Mouse (Mus musculus): ENCODE data around the gene Fam120c. TPM values are rescaled to one million over a fixed set of nuclear protein-coding genes. Genes with fewer than 3 reads are reported as not detected.
"Not testable (repeated sequence)": the region's sequence is repeated elsewhere in the genome, so short reads cannot be mapped to it uniquely, and the experiment has no call there.

The Fam120c gene
- polyA plus RNA-seq, 1 experiment from 2014 or later, result 0.91 TPM

DNA sequence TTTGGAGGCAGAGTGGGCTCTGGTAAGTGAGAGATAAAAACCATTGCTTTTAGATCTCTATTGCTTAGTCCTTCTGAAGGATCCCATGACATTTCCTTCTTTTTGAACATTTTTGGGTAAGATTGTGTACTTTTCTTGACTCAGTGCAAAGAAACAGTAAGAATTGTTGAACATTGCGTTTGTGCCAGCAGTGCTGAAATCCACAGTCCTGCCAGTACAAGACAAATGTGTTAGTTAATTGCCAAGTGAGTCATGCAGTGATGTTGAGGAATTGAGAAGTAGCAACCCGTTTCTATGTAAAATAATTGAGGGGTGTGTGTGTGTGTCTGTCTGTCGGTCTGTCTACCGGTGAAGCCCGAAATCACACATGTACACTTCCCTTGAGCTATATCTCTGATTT is 5.3 kb downstream of the Fam120c start:
- Histone ChIP-seq H3K27me3 (ENCODE audit: control insufficient read depth, insufficient read depth, low read depth, low read length) (no peaks in the 10 kb centered on the region; the same call in 1 of the 2 replicates), H3K4me3 (ENCODE audit: low read depth, low read length) (no peak overlapping the region), H3K27ac (ENCODE audit: low read length) (no peak overlapping the region), H3K4me1 (ENCODE audit: control insufficient read depth, low read depth, low read length) (no peaks in the 10 kb centered on the region; the same call in 1 of the 2 replicates), H3K4me2 (ENCODE audit: low read depth, low read length) (no peak overlapping the region), H3K9ac (ENCODE audit: low read depth, low read length) (no peak overlapping the region), H3K9me3 (replicated peaks; ENCODE audit: control insufficient read depth, low read length) (no peaks in the 10 kb centered on the region), H3K36me3 (ENCODE audit: control insufficient read depth, insufficient read depth) (no peaks in the 10 kb centered on the region)
- 79% methylated on average over 5 of the region's 5 CpGs for WGBS (ENCODE audit: insufficient replicate concordance)
- no peak for ATAC-seq (ENCODE audit: low read depth)

DNA sequence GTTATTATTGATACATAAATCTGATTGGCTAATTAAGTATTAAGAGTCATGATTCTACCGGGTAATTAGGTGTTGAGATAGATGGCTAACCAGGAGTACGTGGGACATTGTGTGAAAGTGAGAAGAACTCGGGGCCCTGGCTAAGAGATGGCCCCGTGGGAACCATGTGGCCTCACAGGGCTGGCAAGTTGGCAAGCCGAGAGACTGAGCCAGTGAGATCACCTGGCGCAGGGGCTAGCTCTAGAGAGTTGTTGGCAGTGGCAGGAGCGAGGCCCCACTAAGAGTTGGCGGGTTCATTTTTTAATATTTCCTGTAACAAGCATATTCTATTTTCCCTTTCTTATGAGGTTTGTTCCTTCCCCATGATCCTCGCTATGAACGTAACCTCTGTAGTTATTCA is 74.8 kb downstream of the Fam120c start:
- WGBS (ENCODE audit: insufficient replicate concordance), result 71% methylated on average over 10 of the region's 10 CpGs
- Histone ChIP-seq H3K27ac (ENCODE audit: low read length) (no peak overlapping the region), H3K9ac (ENCODE audit: low read depth, low read length) (no peak overlapping the region), H3K4me3 (ENCODE audit: low read depth, low read length) (no peak overlapping the region), H3K4me2 (ENCODE audit: low read depth, low read length) (no peak overlapping the region), H3K4me1 (ENCODE audit: control insufficient read depth, low read depth, low read length) (no peaks in the 10 kb centered on the region), H3K36me3 (ENCODE audit: control insufficient read depth, insufficient read depth) (no peaks in the 10 kb centered on the region), H3K27me3 (ENCODE audit: control insufficient read depth, insufficient read depth, low read depth, low read length) (no peaks in the 10 kb centered on the region), H3K9me3 (replicated peaks; ENCODE audit: control insufficient read depth, low read length) (no peaks in the 10 kb centered on the region)
- ATAC-seq (ENCODE audit: low read depth), result no peak

DNA sequence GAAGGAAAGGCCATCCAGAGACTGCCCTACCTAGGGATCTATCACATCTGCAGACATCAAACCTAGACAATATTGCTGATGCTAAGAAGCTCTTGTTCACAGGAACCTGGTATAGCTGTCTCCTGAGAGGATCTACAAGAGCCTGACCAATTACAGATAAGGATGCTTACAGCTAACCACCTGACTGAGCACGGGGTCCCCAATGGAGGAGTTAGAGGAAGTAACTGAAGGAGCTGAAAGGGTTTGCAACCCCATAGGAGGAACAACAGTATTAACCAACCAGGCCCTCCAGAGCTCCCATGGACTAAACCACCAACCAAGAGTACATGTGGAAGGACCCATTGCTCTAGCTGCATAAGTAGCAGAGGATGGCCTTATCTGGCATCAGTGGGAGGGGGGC is 76.8 kb downstream of the Fam120c start:
- Histone ChIP-seq H3K27ac (ENCODE audit: low read length) (no peak overlapping the region), H3K9ac (ENCODE audit: low read depth, low read length) (no peak overlapping the region), H3K4me2 (ENCODE audit: low read depth, low read length) (no peak overlapping the region), H3K4me1 (ENCODE audit: control insufficient read depth, low read depth, low read length) (no peaks in the 10 kb centered on the region), H3K36me3 (ENCODE audit: control insufficient read depth, insufficient read depth) (no peaks in the 10 kb centered on the region), H3K4me3 (ENCODE audit: low read depth, low read length) (no peak overlapping the region), H3K27me3 (ENCODE audit: control insufficient read depth, insufficient read depth, low read depth, low read length) (no peaks in the 10 kb centered on the region), H3K9me3 (replicated peaks; ENCODE audit: control insufficient read depth, low read length) (no peaks in the 10 kb centered on the region)
- WGBS (ENCODE audit: insufficient replicate concordance), result 44% methylated on average over 1 of the region's 1 CpGs
- no peak for ATAC-seq (ENCODE audit: low read depth)

DNA sequence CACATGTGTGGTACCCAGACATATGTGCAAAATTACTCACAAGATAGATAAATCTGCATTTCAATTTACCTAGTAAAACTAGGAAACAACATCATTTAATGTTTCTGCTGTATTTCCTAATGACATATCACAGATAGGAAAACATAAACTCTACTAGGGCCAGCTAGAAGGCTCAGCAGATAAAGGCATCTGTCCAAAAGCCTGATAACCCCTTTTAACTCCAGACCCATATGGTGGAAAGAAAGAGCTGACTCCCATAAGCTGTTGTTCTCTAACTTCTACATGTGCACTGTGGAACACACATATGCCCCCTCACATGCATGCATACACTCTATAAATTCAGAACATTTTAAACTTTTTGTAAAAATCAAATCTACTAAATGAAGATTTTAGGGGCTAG is 99.7 kb downstream of the Fam120c start:
- Histone ChIP-seq H3K4me1 (ENCODE audit: control insufficient read depth, low read depth, low read length) (no peaks in the 10 kb centered on the region), H3K4me2 (ENCODE audit: low read depth, low read length) (no peak overlapping the region), H3K27ac (ENCODE audit: low read length) (no peak overlapping the region), H3K9me3 (replicated peaks; ENCODE audit: control insufficient read depth, low read length) (no peaks in the 10 kb centered on the region), H3K4me3 (ENCODE audit: low read depth, low read length) (no peak overlapping the region), H3K27me3 (ENCODE audit: control insufficient read depth, insufficient read depth, low read depth, low read length) (no peaks in the 10 kb centered on the region; the same call in 1 of the 2 replicates), H3K36me3 (ENCODE audit: control insufficient read depth, insufficient read depth) (no peaks in the 10 kb centered on the region), H3K9ac (ENCODE audit: low read depth, low read length) (no peak overlapping the region)
- ATAC-seq (ENCODE audit: low read depth), result no peak

DNA sequence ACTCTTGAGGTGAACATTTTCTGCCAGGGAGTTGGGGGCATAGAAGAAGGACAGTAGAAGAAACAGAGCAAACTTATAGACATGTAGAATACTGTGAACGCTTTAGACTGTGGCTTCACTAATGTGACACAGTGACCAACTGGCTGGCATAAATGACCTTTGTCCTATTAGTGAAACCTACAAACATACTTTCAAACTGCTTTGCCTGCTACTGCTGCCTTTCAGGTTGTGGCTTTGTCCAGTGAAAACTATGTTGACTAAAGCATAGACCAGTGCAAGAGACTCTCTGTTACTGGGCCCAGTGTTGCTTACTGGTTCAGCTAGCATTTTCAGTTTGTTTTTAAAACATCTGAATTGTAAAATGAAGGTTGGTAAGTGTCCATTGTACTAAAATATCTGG is 100.2 kb downstream of the Fam120c start:
- H3K4me1 ChIP-seq (ENCODE audit: control insufficient read depth, low read depth, low read length), result no peaks in the 10 kb centered on the region
- H3K9me3 ChIP-seq (replicated peaks; ENCODE audit: control insufficient read depth, low read length), result no peaks in the 10 kb centered on the region
- ATAC-seq (ENCODE audit: low read depth), result peak; percentile 41; the same call in 1 of the 2 replicates
- 77% methylated on average over 1 of the region's 1 CpGs for WGBS (ENCODE audit: insufficient replicate concordance)
- no peak overlapping the region for H3K4me3 ChIP-seq (ENCODE audit: low read depth, low read length)
- no peaks in the 10 kb centered on the region for H3K36me3 ChIP-seq (ENCODE audit: control insufficient read depth, insufficient read depth)
- no peak overlapping the region for H3K4me2 ChIP-seq (ENCODE audit: low read depth, low read length)
- no peak overlapping the region for H3K9ac ChIP-seq (ENCODE audit: low read depth, low read length)
- H3K27ac ChIP-seq (ENCODE audit: low read length), result no peak overlapping the region
- H3K27me3 ChIP-seq (ENCODE audit: control insufficient read depth, insufficient read depth, low read depth, low read length), result no peaks in the 10 kb centered on the region; the same call in 1 of the 2 replicates

DNA sequence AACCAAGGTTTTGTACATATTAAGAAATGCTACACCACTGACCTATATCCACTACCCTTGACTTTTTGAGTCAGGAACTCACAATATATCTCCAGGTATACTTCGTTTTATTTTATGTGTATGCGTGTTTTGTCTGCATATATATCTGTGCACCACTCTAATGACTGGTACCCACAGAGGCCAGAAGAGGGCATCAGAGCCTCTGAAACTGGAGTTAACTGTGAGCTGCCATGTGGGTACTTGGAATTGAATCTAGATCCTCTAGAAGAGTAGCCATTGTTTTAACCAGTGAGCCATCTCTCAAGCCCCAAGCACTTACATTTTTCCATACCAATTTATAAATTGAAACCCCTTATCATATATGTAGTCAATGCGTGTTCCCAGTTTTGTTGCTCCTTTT is 144.2 kb downstream of the Fam120c start:
- Histone ChIP-seq H3K4me1 (ENCODE audit: control insufficient read depth, low read depth, low read length) (no peaks in the 10 kb centered on the region), H3K4me3 (ENCODE audit: low read depth, low read length) (no peak overlapping the region), H3K9ac (ENCODE audit: low read depth, low read length) (no peak overlapping the region), H3K9me3 (replicated peaks; ENCODE audit: control insufficient read depth, low read length) (no peaks in the 10 kb centered on the region), H3K27me3 (ENCODE audit: control insufficient read depth, insufficient read depth, low read depth, low read length) (no peaks in the 10 kb centered on the region), H3K4me2 (ENCODE audit: low read depth, low read length) (no peak overlapping the region), H3K36me3 (ENCODE audit: control insufficient read depth, insufficient read depth) (no peaks in the 10 kb centered on the region), H3K27ac (ENCODE audit: low read length) (no peak overlapping the region)
- WGBS (ENCODE audit: insufficient replicate concordance), result 71% methylated on average over 3 of the region's 3 CpGs
- no peak for ATAC-seq (ENCODE audit: low read depth)

DNA sequence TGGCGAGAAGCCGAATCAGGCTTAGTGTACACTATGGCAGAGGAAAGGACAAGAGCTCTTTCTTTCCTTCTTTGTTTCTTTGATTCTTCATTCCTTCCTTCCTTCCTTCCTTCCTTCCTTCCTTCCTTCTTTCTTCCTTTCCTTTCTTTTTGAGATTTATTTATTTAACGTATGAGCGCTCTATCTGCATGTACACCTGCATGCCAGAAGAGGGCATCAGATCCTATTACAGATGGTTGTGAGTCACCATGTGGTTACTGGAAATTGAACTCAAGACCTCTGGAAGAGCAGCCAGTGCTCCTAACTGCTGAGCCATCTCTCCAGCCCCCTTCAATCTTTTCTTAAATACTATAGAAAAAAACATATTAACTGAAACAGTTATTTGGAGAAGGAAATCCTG is 149.3 kb downstream of the Fam120c start:
- ATAC-seq (ENCODE audit: low read depth); H3K4me3 ChIP-seq (ENCODE audit: low read depth, low read length); H3K4me2 ChIP-seq (ENCODE audit: low read depth, low read length); H3K36me3 ChIP-seq (ENCODE audit: control insufficient read depth, insufficient read depth); H3K27me3 ChIP-seq (ENCODE audit: control insufficient read depth, insufficient read depth, low read depth, low read length); H3K27ac ChIP-seq (ENCODE audit: low read length); H3K4me1 ChIP-seq (ENCODE audit: control insufficient read depth, low read depth, low read length); H3K9ac ChIP-seq (ENCODE audit: low read depth, low read length); H3K9me3 ChIP-seq (replicated peaks; ENCODE audit: control insufficient read depth, low read length): not testable (repeated sequence)
- WGBS (ENCODE audit: insufficient replicate concordance), result 74% methylated on average over 4 of the region's 4 CpGs

DNA sequence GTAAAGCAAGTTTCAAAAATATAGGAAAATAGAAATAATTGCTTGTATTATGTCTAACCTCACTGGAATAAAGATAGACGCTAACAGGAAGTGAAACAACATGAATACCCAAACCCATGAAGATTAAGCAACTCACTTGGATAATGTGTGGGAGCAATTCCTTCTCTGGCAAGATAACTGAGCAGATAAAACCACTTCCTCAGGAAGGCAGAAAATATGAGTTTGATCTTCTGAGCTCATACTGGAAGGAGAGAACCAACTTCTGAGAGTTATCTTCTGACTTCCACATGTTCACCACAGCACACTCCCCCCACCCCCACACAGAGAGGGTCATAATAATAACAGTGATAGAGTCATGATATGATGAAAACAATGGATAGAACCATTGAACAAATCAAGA is 152.6 kb downstream of the Fam120c start:
- no peaks in the 10 kb centered on the region for H3K27me3 ChIP-seq (ENCODE audit: control insufficient read depth, insufficient read depth, low read depth, low read length)
- H3K27ac ChIP-seq (ENCODE audit: low read length), result no peak overlapping the region
- H3K36me3 ChIP-seq (ENCODE audit: control insufficient read depth, insufficient read depth), result no peaks in the 10 kb centered on the region
- no peak overlapping the region for H3K4me3 ChIP-seq (ENCODE audit: low read depth, low read length)
- H3K9ac ChIP-seq (ENCODE audit: low read depth, low read length), result no peak overlapping the region
- H3K9me3 ChIP-seq (replicated peaks; ENCODE audit: control insufficient read depth, low read length), result no peaks in the 10 kb centered on the region
- ATAC-seq (ENCODE audit: low read depth), result no peak
- H3K4me2 ChIP-seq (ENCODE audit: low read depth, low read length), result no peak overlapping the region
- H3K4me1 ChIP-seq (ENCODE audit: control insufficient read depth, low read depth, low read length), result no peaks in the 10 kb centered on the region
- 22% methylated on average over 1 of the region's 1 CpGs for WGBS (ENCODE audit: insufficient replicate concordance)

DNA sequence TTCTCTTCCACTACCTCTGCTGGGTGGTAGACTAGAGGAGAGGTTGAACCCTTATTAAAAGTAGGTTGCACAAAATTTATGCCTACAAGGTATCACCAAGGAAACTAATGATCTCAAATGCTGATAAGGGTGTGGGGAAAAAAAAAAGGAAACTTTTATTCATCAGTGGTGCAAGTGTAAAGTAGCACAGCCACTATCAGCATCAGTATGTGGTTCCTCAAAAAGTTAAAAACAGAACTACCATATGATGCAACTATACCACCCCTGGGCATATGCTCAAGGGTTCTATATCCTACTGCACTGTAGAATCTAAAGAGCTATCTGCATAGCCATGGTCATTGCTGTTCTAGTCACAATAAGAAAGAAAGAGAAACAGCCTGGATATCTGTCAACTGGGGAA is 164.6 kb downstream of the Fam120c start:
- H3K36me3 ChIP-seq (ENCODE audit: control insufficient read depth, insufficient read depth), result no peaks in the 10 kb centered on the region
- no peaks in the 10 kb centered on the region for H3K9me3 ChIP-seq (replicated peaks; ENCODE audit: control insufficient read depth, low read length)
- H3K27ac ChIP-seq (ENCODE audit: low read length), result no peak overlapping the region
- H3K9ac ChIP-seq (ENCODE audit: low read depth, low read length), result no peak overlapping the region
- H3K4me3 ChIP-seq (ENCODE audit: low read depth, low read length), result no peak overlapping the region
- no peaks in the 10 kb centered on the region for H3K27me3 ChIP-seq (ENCODE audit: control insufficient read depth, insufficient read depth, low read depth, low read length)
- no peak for ATAC-seq (ENCODE audit: low read depth)
- H3K4me2 ChIP-seq (ENCODE audit: low read depth, low read length), result no peak overlapping the region
- H3K4me1 ChIP-seq (ENCODE audit: control insufficient read depth, low read depth, low read length), result no peaks in the 10 kb centered on the region

DNA sequence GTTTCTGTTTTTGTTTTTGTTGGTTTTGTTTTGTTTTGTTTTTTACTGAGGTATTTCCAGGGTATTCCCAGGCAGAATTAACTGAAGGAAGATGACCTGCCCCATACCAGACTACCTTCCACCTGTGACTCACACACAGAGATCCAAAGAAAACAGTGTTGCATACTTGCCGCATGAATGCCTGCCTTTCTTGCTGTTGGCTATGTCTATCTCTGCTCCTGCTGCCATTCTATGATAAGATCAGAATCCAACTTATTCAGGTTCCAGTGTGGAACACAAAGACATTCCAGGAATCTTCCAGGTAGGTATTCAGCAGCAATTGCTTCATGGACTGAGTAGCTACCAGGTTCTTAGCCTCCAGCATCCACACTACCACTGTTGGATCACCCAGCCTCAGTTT is 165.9 kb downstream of the Fam120c start:
- Histone ChIP-seq H3K4me1 (ENCODE audit: control insufficient read depth, low read depth, low read length) (no peaks in the 10 kb centered on the region), H3K9me3 (replicated peaks; ENCODE audit: control insufficient read depth, low read length) (no peaks in the 10 kb centered on the region), H3K9ac (ENCODE audit: low read depth, low read length) (no peak overlapping the region), H3K4me3 (ENCODE audit: low read depth, low read length) (no peak overlapping the region), H3K27me3 (ENCODE audit: control insufficient read depth, insufficient read depth, low read depth, low read length) (no peaks in the 10 kb centered on the region), H3K36me3 (ENCODE audit: control insufficient read depth, insufficient read depth) (no peaks in the 10 kb centered on the region), H3K4me2 (ENCODE audit: low read depth, low read length) (no peak overlapping the region), H3K27ac (ENCODE audit: low read length) (no peak overlapping the region)
- 95% methylated on average over 1 of the region's 1 CpGs for WGBS (ENCODE audit: insufficient replicate concordance)
- no peak for ATAC-seq (ENCODE audit: low read depth)

Data from liver, embryonic 16.5 days (tissue).